In genomic region chr10:17542847-17543421, GRCm38 (mm10) we compare ENCODE assay signal across 26 mouse cellular contexts.
A peak's percentile ranks its signal among the peaks of the same experiment; 100 is the strongest.
DNase-seq lines count a peak whose midpoint lies in the region; ATAC-seq and TF ChIP-seq lines count a peak whose summit lies in the region.
"Had no signal": no experiment of that assay in that cellular context is flagged by ENCODE, and none has a peak within 500 bp of the region (broad histone marks: within the 10 kb centered on the region; RNA-seq: fewer than 3 reads in every experiment).

No protein-coding gene starts in this region.

- peaks cover 2% of the 10 kb centered on the region for H3K4me1 ChIP-seq in heart, adult 2 months (ENCODE audit: control insufficient read depth, insufficient read depth, low read length)
- peaks cover 13% of the 10 kb centered on the region; the same call in 1 of the 2 replicates for H3K4me1 ChIP-seq in kidney, embryonic 16.5 days (ENCODE audit: insufficient read depth, low read length)
- H3K4me1 ChIP-seq in heart, postnatal 0 days (ENCODE audit: control insufficient read depth, insufficient read depth): 0 out of 2 replicates have a peak, but pooled peaks cover 3% of the 10 kb centered on the region
- H3K4me1 ChIP-seq: forebrain, embryonic 13.5 days; hindbrain, embryonic 13.5 days; liver, embryonic 15.5 days; stomach, embryonic 15.5 days had no signal

- H3K36me3 ChIP-seq in heart, adult 2 months (ENCODE audit: control insufficient read depth, insufficient read depth, low read length): no peaks in the 10 kb centered on the region
- no peaks in the 10 kb centered on the region for H3K36me3 ChIP-seq in kidney, embryonic 16.5 days (ENCODE audit: insufficient read depth, low read length)
- no peaks in the 10 kb centered on the region for H3K36me3 ChIP-seq in heart, postnatal 0 days (replicated peaks; ENCODE audit: control insufficient read depth, insufficient read depth, low read length)
- H3K36me3 ChIP-seq: embryonic facial prominence, embryonic 12.5 days; G1E; hindbrain, embryonic 13.5 days; liver, embryonic 15.5 days; stomach, embryonic 15.5 days had no signal

- no peak overlapping the region for H3K9ac ChIP-seq in heart, adult 2 months (ENCODE audit: low read depth, low read length)
- H3K9ac ChIP-seq in kidney, embryonic 16.5 days (replicated peaks; ENCODE audit: low read length): no peak overlapping the region
- no peak overlapping the region for H3K9ac ChIP-seq in heart, postnatal 0 days (replicated peaks; ENCODE audit: low read depth, low read length)
- H3K9ac ChIP-seq: embryonic facial prominence, embryonic 12.5 days; forebrain, embryonic 13.5 days; hindbrain, embryonic 13.5 days; liver, embryonic 15.5 days; stomach, embryonic 15.5 days had no signal

- H3K4me3 ChIP-seq in heart, adult 2 months: no peak overlapping the region
- H3K4me3 ChIP-seq in kidney, embryonic 16.5 days (ENCODE audit: low read length): no peak overlapping the region
- no peak overlapping the region for H3K4me3 ChIP-seq in heart, postnatal 0 days (ENCODE audit: low read depth, low read length)
- H3K4me3 ChIP-seq: embryonic facial prominence, embryonic 12.5 days; forebrain, embryonic 13.5 days; hindbrain, embryonic 13.5 days; left cerebral cortex, adult 2 months; liver, embryonic 15.5 days; stomach, embryonic 15.5 days had no signal

- no peaks in the 10 kb centered on the region for H3K79me2 ChIP-seq in heart, adult 2 months (replicated peaks; ENCODE audit: control insufficient read depth, insufficient read depth, low read length)

- no peak for TF ChIP-seq CTCF in heart, adult 2 months (IDR thresholded peaks at IDR 0.05)
- no peak for TF ChIP-seq CTCF in heart, postnatal 0 days (IDR thresholded peaks at IDR 0.05; ENCODE audit: low read depth)

- 35% methylated on average over 5 of the region's 5 CpGs for WGBS in heart, adult 2 months
- 76% methylated on average over 5 of the region's 5 CpGs for WGBS in kidney, embryonic 16.5 days
- 30% methylated on average over 5 of the region's 5 CpGs for WGBS in heart, postnatal 0 days

- H3K27ac ChIP-seq in heart, adult 2 months: peak overlapping the region; percentile 37
- H3K27ac ChIP-seq in kidney, embryonic 16.5 days (ENCODE audit: low read length): peak overlapping the region; percentile 77
- peak overlapping the region; percentile 33 for H3K27ac ChIP-seq in heart, postnatal 0 days (ENCODE audit: low read depth)
- H3K27ac ChIP-seq: embryonic facial prominence, embryonic 12.5 days; forebrain, embryonic 13.5 days; hindbrain, embryonic 13.5 days; left cerebral cortex, adult 2 months; liver, embryonic 15.5 days; macrophage; stomach, embryonic 15.5 days had no signal

- 0 out of 2 replicates have a peak, but pooled peaks have one; percentile 49 for ATAC-seq in kidney, embryonic 16.5 days (ENCODE audit: low FRiP score, low TSS enrichment)
- peak; percentile 75 for ATAC-seq in heart, postnatal 0 days (ENCODE audit: insufficient read depth, low read depth)
- ATAC-seq: activated CD4-positive, CD25-positive, alpha-beta regulatory T cell, adult 4 months; forebrain, embryonic 13.5 days; midbrain, embryonic 16.5 days had no signal

- H3K4me2 ChIP-seq in kidney, embryonic 16.5 days (replicated peaks; ENCODE audit: low read depth, low read length): no peak overlapping the region
- no peak overlapping the region for H3K4me2 ChIP-seq in heart, postnatal 0 days (ENCODE audit: low read depth, low read length)
- H3K4me2 ChIP-seq: embryonic facial prominence, embryonic 12.5 days; forebrain, embryonic 13.5 days; hindbrain, embryonic 13.5 days; liver, embryonic 15.5 days; stomach, embryonic 15.5 days had no signal

- H3K9me3 ChIP-seq in kidney, embryonic 16.5 days (ENCODE audit: low read length): no peaks in the 10 kb centered on the region
- H3K9me3 ChIP-seq in heart, postnatal 0 days (replicated peaks; ENCODE audit: control insufficient read depth, low read length): no peaks in the 10 kb centered on the region
- H3K9me3 ChIP-seq: embryonic facial prominence, embryonic 12.5 days; forebrain, embryonic 13.5 days; G1E; hindbrain, embryonic 13.5 days; liver, embryonic 15.5 days; stomach, embryonic 15.5 days had no signal

- no peak for TF ChIP-seq POLR2A in heart, adult 2 months (IDR thresholded peaks at IDR 0.05; ENCODE audit: insufficient read depth, low read depth, low read length)

- DNase-seq in heart, adult 2 months: peak in 1 of 2 experiments; percentile 43
- DNase-seq in heart, postnatal 14 days: no peak
- DNase-seq in kidney, postnatal 36 days: no peak
- peak; percentile 82 for DNase-seq in fat pad, adult 2 months (ENCODE audit: extremely low read depth, low read depth, low spot score)
- peak; percentile 59 for DNase-seq in heart, postnatal 0 days (ENCODE audit: low spot score)
- DNase-seq in embryo, embryonic 9.5 days (ENCODE audit: extremely low spot score): no peak
- DNase-seq: adrenal gland, postnatal 10 days; cerebellum, adult 18-20 months; cerebellum, postnatal 14 days; kidney, adult 18-20 months; layer of hippocampus, adult 9-11 months; right cerebral cortex, adult 18-20 months; right cerebral cortex, postnatal 4 days; thymus, postnatal 25 days had no signal

- intact Hi-C loops in heart, adult 2 months (cut with DNase I): loop anchor here (10.0 kb wide), 1 partner anchor 182 kb away; the partner anchor contains the start of gene Cited2
- intact Hi-C loops in heart, postnatal 14 days (cut with DNase I): loop anchor here (5.0 kb wide), 1 partner anchor 179 kb away; the partner anchor contains the start of gene Cited2

- TF ChIP-seq EP300 in heart, adult 2 months (IDR thresholded peaks at IDR 0.05; ENCODE audit: insufficient read depth, low read depth, low read length): no peak
- TF ChIP-seq EP300 in heart, postnatal 0 days (IDR thresholded peaks at IDR 0.05; ENCODE audit: low read depth): no peak

- no peaks in the 10 kb centered on the region for H3K27me3 ChIP-seq in heart, adult 2 months (ENCODE audit: control insufficient read depth, insufficient read depth, low read length)
- no peaks in the 10 kb centered on the region for H3K27me3 ChIP-seq in kidney, embryonic 16.5 days (ENCODE audit: insufficient read depth, low read length)
- H3K27me3 ChIP-seq in heart, postnatal 0 days (ENCODE audit: control insufficient read depth, insufficient read depth, low read length): no peaks in the 10 kb centered on the region
- H3K27me3 ChIP-seq: CH12.LX; embryonic facial prominence, embryonic 12.5 days; forebrain, embryonic 13.5 days; hindbrain, embryonic 13.5 days; liver, embryonic 15.5 days; stomach, embryonic 15.5 days had no signal

Comparison
In these comparisons a context has a peak if more than half of its experiments do, and no peak if none do; other contexts are left out.
1. DNase-seq: peak in fat pad, adult 2 months (single experiment) and heart, postnatal 0 days (single experiment); none in heart, postnatal 14 days (0 of 2), kidney, postnatal 36 days (0 of 2) and embryo, embryonic 9.5 days (single experiment).
2. Peak in every context shown above with its lines, with median percentiles within 50 percentile points of each other: H3K27ac ChIP-seq.